Mouse (Mus musculus) hindbrain, postnatal 0 days (tissue): Measurements from ENCODE around the gene Hspg2. TPM values are rescaled to one million over a fixed set of nuclear protein-coding genes. Genes with fewer than 3 reads are reported as not detected.

Experiments used
- ATAC-seq: fragments of 200-750 bp; cut with Nextera tagmentation; 2 replicates; pipeline ENCODE4 v1.8.0; 2017; ENCODE audit warnings: mild to moderate bottlenecking, moderate TSS enrichment, moderate library complexity
- DNase-seq: peaks from one replicate; pipeline ENCODE4 v3.0.0-alpha.2; 2015; ENCODE audit warnings: low spot score
- H3K27ac ChIP-seq: fragments of 300-500 bp; sonication (generic); 2 replicates; pipeline ENCODE4 v1.5.1; 2014; ENCODE audit warnings: mild to moderate bottlenecking
- H3K27me3 ChIP-seq: fragments of 300-500 bp; sonication (generic); 2 replicates; pipeline ENCODE4 v1.6.1; 2014; ENCODE audit warnings: low read length, mixed read lengths; ENCODE audit not compliant: insufficient read depth
- H3K36me3 ChIP-seq: fragments of 300-500 bp; sonication (generic); 2 replicates; pipeline ENCODE4 v1.6.1; 2014; ENCODE audit warnings: low read length, mixed read lengths; ENCODE audit not compliant: insufficient read depth
- H3K4me1 ChIP-seq: fragments of 300-500 bp; sonication (generic); 2 replicates; pipeline ENCODE4 v1.6.1; 2014; ENCODE audit warnings: antibody characterized with exemption, low read length, mixed read lengths; ENCODE audit not compliant: insufficient read depth
- H3K4me2 ChIP-seq: fragments of 300-500 bp; sonication (generic); 2 replicates; pipeline ENCODE4 v1.6.1; 2014; ENCODE audit warnings: low read depth, mild to moderate bottlenecking, low read length, moderate library complexity, mixed read lengths
- H3K4me3 ChIP-seq: fragments of 300-500 bp; sonication (generic); 2 replicates; pipeline ENCODE4 v1.5.1; 2014; ENCODE audit warnings: low read length
- H3K9ac ChIP-seq: fragments of 300-500 bp; sonication (generic); replicated peaks from 2 replicates; pipeline ENCODE4 v1.6.1; 2014; ENCODE audit warnings: mild to moderate bottlenecking, low read length, moderate library complexity, mixed read lengths
- H3K9me3 ChIP-seq: fragments of 300-500 bp; sonication (generic); 2 replicates; pipeline ENCODE4 v1.6.1; 2016; ENCODE audit warnings: low read length, mixed read lengths
- CTCF ChIP-seq: IDR thresholded peaks from 2 replicates; pipeline ENCODE4 v1.5.1; 2016; ENCODE audit warnings: antibody characterized with exemption, control low read depth, low read depth
- WGBS: fragments of 180-500 bp; shearing (Covaris S2); extraction: QIAGEN DNeasy Blood & Tissue Kit; methylation state at CpG from one replicate; pipeline ENCODE4 v1.1.7; 2014; 5-methylcytosine and 5-hydroxymethylcytosine counted together
- polyA plus RNA-seq: library from polyadenylated mRNA; unstranded; fragments of >200 nt; fragmentation: Nextera tagmentation; extraction: Ambion mirVana; gene quantifications from 2 replicates; pipeline ENCODE4 v1.2.1, GENCODE M21; 2015
- total RNA-seq: library from RNA; depleted of rRNA; stranded (reverse); fragments of >200 nt; gene quantifications from 2 replicates; pipeline ENCODE4 v1.2.3, GENCODE M21; 2014

Gene Hspg2
- total and polyA plus RNA-seq, 2 experiments from 2014 or later = 3.7 to 37.8 TPM

- DNase-seq (no peak), ATAC-seq (no peak)
- no peak for TF ChIP-seq CTCF
- H3K9me3 ChIP-seq = no peaks in the 10 kb centered on the region
- H3K9ac ChIP-seq = no peak overlapping the region
- no peak overlapping the region for H3K4me3 ChIP-seq
- H3K36me3 ChIP-seq = no peaks in the 10 kb centered on the region
- WGBS = 73% methylated on average over 12 of the region's 12 CpGs
- H3K27me3 ChIP-seq = no peaks in the 10 kb centered on the region
- no peak overlapping the region for H3K4me2 ChIP-seq
- H3K27ac ChIP-seq = no peak overlapping the region
- no peaks in the 10 kb centered on the region for H3K4me1 ChIP-seq
These were observed 31.6 kb downstream of the Hspg2 start for GRCm38 (mm10) chr4:137500149-137500548.

- DNase-seq = no peak
- WGBS = 88% methylated on average over 5 of the region's 5 CpGs
- H3K36me3 ChIP-seq = no peaks in the 10 kb centered on the region
These were observed 32.4 kb downstream of the Hspg2 start for GRCm38 (mm10) chr4:137500953-137501352.

GRCm38 (mm10) chr4:137502183-137502582, 33.6 kb downstream of the Hspg2 start:
- Histone ChIP-seq H3K9me3 (no peaks in the 10 kb centered on the region), H3K4me1 (no peaks in the 10 kb centered on the region), H3K27ac (no peak overlapping the region), H3K4me3 (no peak overlapping the region), H3K27me3 (no peaks in the 10 kb centered on the region), H3K4me2 (no peak overlapping the region), H3K9ac (no peak overlapping the region), H3K36me3 (no peaks in the 10 kb centered on the region)
- 85% methylated on average over 10 of the region's 10 CpGs for WGBS
- TF ChIP-seq CTCF = no peak
- DNase-seq = no peak
- no peak for ATAC-seq

More at GRCm38 (mm10) chr4:137500953-137501352, 32.4 kb downstream of the Hspg2 start:
- no peak for TF ChIP-seq CTCF
- Histone ChIP-seq H3K4me3 (no peak overlapping the region), H3K9ac (no peak overlapping the region), H3K4me2 (no peak overlapping the region), H3K4me1 (no peaks in the 10 kb centered on the region), H3K9me3 (no peaks in the 10 kb centered on the region), H3K27me3 (no peaks in the 10 kb centered on the region), H3K27ac (no peak overlapping the region)
- no peak for ATAC-seq

GRCm38 (mm10) chr4:137502801-137503200, 34.2 kb downstream of the Hspg2 start:
- no peak overlapping the region for H3K4me2 ChIP-seq

GRCm38 (mm10) chr4:137503509-137503971, 35.0 kb downstream of the Hspg2 start:
- no peak overlapping the region for H3K27ac ChIP-seq
- H3K4me2 ChIP-seq = no peak overlapping the region
- no peaks in the 10 kb centered on the region for H3K27me3 ChIP-seq
- no peak overlapping the region for H3K9ac ChIP-seq
- 68% methylated on average over 6 of the region's 6 CpGs for WGBS
- ATAC-seq (no peak), DNase-seq (no peak)
- no peak overlapping the region for H3K4me3 ChIP-seq
- no peaks in the 10 kb centered on the region for H3K36me3 ChIP-seq
- TF ChIP-seq CTCF = no peak
- H3K4me1 ChIP-seq = no peaks in the 10 kb centered on the region
- no peaks in the 10 kb centered on the region for H3K9me3 ChIP-seq

More at GRCm38 (mm10) chr4:137502801-137503200, 34.2 kb downstream of the Hspg2 start:
- no peaks in the 10 kb centered on the region for H3K36me3 ChIP-seq
- ATAC-seq (no peak), DNase-seq (no peak)
- WGBS = 61% methylated on average over 7 of the region's 7 CpGs
- H3K27me3 ChIP-seq = no peaks in the 10 kb centered on the region
- TF ChIP-seq CTCF = no peak
- H3K27ac ChIP-seq = no peak overlapping the region
- H3K9me3 ChIP-seq = no peaks in the 10 kb centered on the region
- H3K4me3 ChIP-seq = no peak overlapping the region
- no peaks in the 10 kb centered on the region for H3K4me1 ChIP-seq
- no peak overlapping the region for H3K9ac ChIP-seq

GRCm38 (mm10) chr4:137506629-137507028, 38.1 kb downstream of the Hspg2 start:
- Histone ChIP-seq H3K9me3 (no peaks in the 10 kb centered on the region), H3K4me2 (no peak overlapping the region), H3K4me3 (no peak overlapping the region), H3K9ac (no peak overlapping the region), H3K27ac (no peak overlapping the region), H3K36me3 (no peaks in the 10 kb centered on the region), H3K27me3 (no peaks in the 10 kb centered on the region), H3K4me1 (no peaks in the 10 kb centered on the region)
- 88% methylated on average over 10 of the region's 10 CpGs for WGBS
- TF ChIP-seq CTCF = no peak
- DNase-seq = no peak
- ATAC-seq = no peak

- DNase-seq (no peak), ATAC-seq (no peak)
- Histone ChIP-seq H3K4me3 (no peak overlapping the region), H3K4me1 (no peaks in the 10 kb centered on the region), H3K27me3 (no peaks in the 10 kb centered on the region), H3K36me3 (no peaks in the 10 kb centered on the region), H3K4me2 (no peak overlapping the region), H3K9ac (no peak overlapping the region), H3K9me3 (no peaks in the 10 kb centered on the region), H3K27ac (no peak overlapping the region)
- WGBS = 85% methylated on average over 9 of the region's 9 CpGs
- no peak for TF ChIP-seq CTCF
These were observed 41.0 kb downstream of the Hspg2 start for GRCm38 (mm10) chr4:137509528-137509927.
